ENCODE assay signal across 26 mouse cellular contexts in genomic region chr10:108277198-108277597, GRCm38 (mm10). TPM values are rescaled to one million over a fixed set of nuclear protein-coding genes. Genes with fewer than 3 reads are reported as not detected.
DNase-seq lines count a peak whose midpoint lies in the region; ATAC-seq and TF ChIP-seq lines count a peak whose summit lies in the region.
"Had no signal": no experiment of that assay in that cellular context is flagged by ENCODE, and none has a peak within 500 bp of the region (broad histone marks: within the 10 kb centered on the region; RNA-seq: fewer than 3 reads in every experiment).

No protein-coding gene starts in this region.

- H3K9me3 ChIP-seq in intestine, embryonic 14.5 days (ENCODE audit: control insufficient read depth, low read length): no peaks in the 10 kb centered on the region
- no peaks in the 10 kb centered on the region for H3K9me3 ChIP-seq in intestine, postnatal 0 days (ENCODE audit: control insufficient read depth)
- H3K9me3 ChIP-seq in lung, postnatal 0 days (ENCODE audit: low read length): no peaks in the 10 kb centered on the region
- H3K9me3 ChIP-seq: forebrain, embryonic 13.5 days; G1E; hindbrain, embryonic 10.5 days; hindbrain, embryonic 15.5 days had no signal

- H3K27ac ChIP-seq in intestine, embryonic 14.5 days (ENCODE audit: low read depth): peak overlapping the region; percentile 22; the same call in 1 of the 2 replicates
- H3K27ac ChIP-seq in intestine, postnatal 0 days (ENCODE audit: low read depth, low read length): no peak overlapping the region
- H3K27ac ChIP-seq in lung, postnatal 0 days (ENCODE audit: low read length): peak overlapping the region; percentile 28; the same call in 1 of the 2 replicates
- H3K27ac ChIP-seq: forebrain, embryonic 13.5 days; hindbrain, embryonic 10.5 days; hindbrain, embryonic 15.5 days; kidney, postnatal 0 days; liver, embryonic 14.5 days had no signal

- no peak overlapping the region for H3K4me2 ChIP-seq in intestine, embryonic 14.5 days (ENCODE audit: low read length)
- H3K4me2 ChIP-seq in intestine, postnatal 0 days (replicated peaks; ENCODE audit: low read depth): no peak overlapping the region
- no peak overlapping the region for H3K4me2 ChIP-seq in lung, postnatal 0 days (replicated peaks; ENCODE audit: low read depth, low read length)
- H3K4me2 ChIP-seq: forebrain, embryonic 13.5 days; hindbrain, embryonic 15.5 days had no signal

- no peak overlapping the region for H3K4me3 ChIP-seq in intestine, embryonic 14.5 days (ENCODE audit: low read depth, low read length)
- H3K4me3 ChIP-seq in intestine, postnatal 0 days (ENCODE audit: low read depth, low read length): no peak overlapping the region
- H3K4me3 ChIP-seq in lung, postnatal 0 days (ENCODE audit: low read depth, low read length): no peak overlapping the region
- H3K4me3 ChIP-seq: forebrain, embryonic 13.5 days; hindbrain, embryonic 10.5 days; hindbrain, embryonic 15.5 days had no signal

- WGBS in intestine, embryonic 14.5 days: 67% methylated on average over 7 of the region's 7 CpGs
- 48% methylated on average over 7 of the region's 7 CpGs for WGBS in intestine, postnatal 0 days
- 40% methylated on average over 7 of the region's 7 CpGs for WGBS in lung, postnatal 0 days

- H3K36me3 ChIP-seq in intestine, embryonic 14.5 days (ENCODE audit: control insufficient read depth, insufficient read depth, low read length): peaks cover 78% of the 10 kb centered on the region
- H3K36me3 ChIP-seq in intestine, postnatal 0 days (ENCODE audit: control insufficient read depth, insufficient read depth): peaks cover 66% of the 10 kb centered on the region
- H3K36me3 ChIP-seq in lung, postnatal 0 days (ENCODE audit: insufficient read depth, low read length): peaks cover 19% of the 10 kb centered on the region

- no peaks in the 10 kb centered on the region for H3K27me3 ChIP-seq in intestine, embryonic 14.5 days (replicated peaks; ENCODE audit: control insufficient read depth, insufficient read depth, low read length)
- H3K27me3 ChIP-seq in intestine, postnatal 0 days (replicated peaks; ENCODE audit: control insufficient read depth, insufficient read depth, low read length): no peaks in the 10 kb centered on the region
- no peaks in the 10 kb centered on the region for H3K27me3 ChIP-seq in lung, postnatal 0 days (replicated peaks; ENCODE audit: insufficient read depth, low read length)
- H3K27me3 ChIP-seq: forebrain, embryonic 13.5 days; hindbrain, embryonic 15.5 days had no signal

- no peak for TF ChIP-seq CTCF in intestine, postnatal 0 days (IDR thresholded peaks at IDR 0.05; ENCODE audit: low read depth)
- no peak for TF ChIP-seq CTCF in lung, postnatal 0 days (IDR thresholded peaks at IDR 0.05)

- H3K9ac ChIP-seq in intestine, embryonic 14.5 days (ENCODE audit: low read length): no peak overlapping the region
- no peak overlapping the region for H3K9ac ChIP-seq in intestine, postnatal 0 days (ENCODE audit: low read depth, low read length)
- no peak overlapping the region for H3K9ac ChIP-seq in lung, postnatal 0 days (replicated peaks; ENCODE audit: low read depth)
- H3K9ac ChIP-seq: forebrain, embryonic 13.5 days; hindbrain, embryonic 15.5 days; liver, embryonic 14.5 days had no signal

- TF ChIP-seq EP300 in lung, postnatal 0 days (IDR thresholded peaks at IDR 0.05): no peak

- peak; percentile 6 to 21 for DNase-seq in heart, adult 18-20 months
- DNase-seq in heart, postnatal 25 days (ENCODE audit: low spot score): no peak
- DNase-seq in intestine, embryonic 14.5 days (ENCODE audit: low spot score): no peak
- peak; percentile 10 for DNase-seq in lung, postnatal 0 days (ENCODE audit: low spot score)
- no peak for DNase-seq in lung, adult 18-20 months
- DNase-seq in heart, postnatal 10 days: peak; percentile 16 to 18
- DNase-seq in cerebellum, adult 11 months: no peak
- DNase-seq: adrenal gland, adult 8-10 months; cerebellum, adult 8-10 months; cerebellum, postnatal 36 days; gastrocnemius, postnatal 10 days; kidney, adult 8-10 months; kidney, postnatal 4 days; layer of hippocampus, postnatal 36 days; left cerebral cortex, postnatal 4 days; liver; midbrain, embryonic 14.5 days; thymus, postnatal 14 days had no signal

- H3K4me1 ChIP-seq in intestine, embryonic 14.5 days (replicated peaks; ENCODE audit: control insufficient read depth, insufficient read depth, low read length): no peaks in the 10 kb centered on the region
- H3K4me1 ChIP-seq in intestine, postnatal 0 days (replicated peaks; ENCODE audit: control insufficient read depth, insufficient read depth, low read length): no peaks in the 10 kb centered on the region
- H3K4me1 ChIP-seq in lung, postnatal 0 days (ENCODE audit: insufficient read depth, low read depth, low read length): no peaks in the 10 kb centered on the region
- H3K4me1 ChIP-seq: forebrain, embryonic 13.5 days; hindbrain, embryonic 10.5 days; hindbrain, embryonic 15.5 days had no signal

- intact Hi-C loops in heart, postnatal 25 days (cut with DNase I): no loop called here
- intact Hi-C loops in heart, postnatal 10 days (cut with DNase I): loop anchor here (5.0 kb wide), 1 partner anchor 345 kb away; no protein-coding TSS in a partner anchor

- ATAC-seq in intestine, embryonic 14.5 days (replicated peaks; ENCODE audit: low FRiP score, low TSS enrichment, low read depth): no peak
- ATAC-seq in intestine, postnatal 0 days: no peak
- no peak for ATAC-seq in lung, postnatal 0 days
- ATAC-seq: forebrain, embryonic 13.5 days; inflammation-experienced regulatory T-cells, adult 6 months had no signal

RNA-seq across cellular contexts. Expression of gene Pawr, which starts 54.7 kb away (rescaled TPM):
- total RNA-seq in heart, adult 18-20 months (2021): 1 to 10 TPM; 4.4 to 4.8 TPM
- 1 to 10 TPM; 3.0 to 3.2 TPM for total RNA-seq in heart, postnatal 25 days (2021)
- polyA plus RNA-seq in intestine, embryonic 14.5 days (2014; fragmentation: Nextera tagmentation; extraction: Ambion mirVana): 12.9 and 13.3 TPM in 2 replicates
- polyA plus RNA-seq in intestine, postnatal 0 days (2015; fragmentation: Nextera tagmentation; extraction: Ambion mirVana): 11.9 and 12.3 TPM in 2 replicates
- 15.3 and 19.6 TPM in 2 replicates for polyA plus RNA-seq in lung, postnatal 0 days (2015; fragmentation: Nextera tagmentation; extraction: Ambion mirVana)
- total RNA-seq in heart, postnatal 10 days (2021): 1 to 10 TPM; 3.9 to 4.1 TPM

Comparison
In these comparisons a context has a peak if more than half of its experiments do, and no peak if none do; other contexts are left out.
1. DNase-seq: peak in heart, adult 18-20 months (2 of 2), lung, postnatal 0 days (single experiment) and heart, postnatal 10 days (2 of 2); none in heart, postnatal 25 days (single experiment), intestine, embryonic 14.5 days (single experiment), lung, adult 18-20 months (0 of 2) and cerebellum, adult 11 months (single experiment).